Mouse (Mus musculus) spleen, postnatal 10 days (tissue): ENCODE data around the gene Fam13a.

ENCODE experiments used
- DNase-seq, 2 experiments: peaks; one replicate each; pipeline ENCODE4 v3.0.0; 2021 to 2022; ENCODE audit warnings: low spot score in 2 of 2

Gene Fam13a

DNA sequence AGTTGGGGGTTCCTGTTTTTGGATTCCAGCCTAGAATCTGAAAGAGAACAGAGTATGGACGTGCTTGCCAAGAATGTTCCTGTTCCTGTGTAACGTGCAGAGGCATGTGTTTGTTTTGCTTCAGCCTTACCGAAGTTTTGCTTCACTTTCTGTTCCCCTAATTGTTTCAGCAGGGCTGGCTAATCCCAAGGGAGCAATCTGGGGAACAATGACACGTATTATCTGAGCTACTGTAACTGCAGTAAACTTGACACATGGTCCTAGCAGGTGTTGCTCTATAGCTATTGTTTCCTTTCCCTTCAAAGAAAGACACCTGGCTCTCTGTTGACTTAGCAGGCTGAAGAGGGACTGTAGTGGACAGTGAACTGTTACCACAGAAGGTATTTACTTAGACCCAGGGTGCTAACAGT is 25.3 kb downstream of the Fam13a start:
- DNase-seq = no peak

DNA sequence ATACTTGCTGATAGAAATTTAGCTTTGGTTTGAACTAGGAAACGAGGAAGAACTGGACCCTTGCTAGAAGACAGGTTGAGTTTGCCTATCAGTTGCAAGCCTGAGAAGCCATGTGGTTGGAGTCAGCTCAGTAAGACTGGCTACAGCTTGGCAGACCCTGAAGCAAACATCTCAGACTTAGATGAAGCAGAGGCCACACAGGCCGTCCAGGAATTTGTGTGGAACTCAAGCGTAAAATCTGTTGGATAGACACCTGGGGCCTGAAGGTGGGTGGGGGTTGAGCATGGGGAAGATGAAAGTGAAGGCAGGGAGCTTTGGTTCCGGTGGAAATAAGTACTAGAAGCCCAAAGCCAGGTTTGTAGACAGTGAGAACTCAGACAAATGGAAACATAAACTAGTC is 25.8 kb downstream of the Fam13a start:
- DNase-seq = no peak

- no peak for DNase-seq
Measured at GRCm38 (mm10) chr6:58989149-58989548, 35.2 kb downstream of the Fam13a start.

DNA sequence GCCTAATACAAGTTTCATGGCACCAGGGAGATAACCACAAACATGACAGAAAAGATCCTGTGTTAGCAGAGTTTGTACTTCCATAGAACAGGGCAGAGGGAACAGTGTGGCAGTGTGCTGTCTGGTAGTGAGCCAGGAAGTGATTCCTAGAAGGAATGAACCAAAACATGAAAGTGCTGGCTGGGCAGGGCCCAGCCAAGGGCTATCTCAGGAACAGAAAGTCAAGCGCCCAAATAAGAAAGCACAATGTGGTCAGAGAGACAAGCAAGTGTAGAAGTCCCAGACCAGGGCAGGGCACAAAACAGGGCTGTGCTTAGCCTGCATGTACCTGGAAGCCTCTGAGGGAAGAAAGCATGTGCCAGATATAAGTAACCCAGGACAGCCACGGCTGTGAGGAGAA is 35.6 kb downstream of the Fam13a start:
- no peak for DNase-seq

DNA sequence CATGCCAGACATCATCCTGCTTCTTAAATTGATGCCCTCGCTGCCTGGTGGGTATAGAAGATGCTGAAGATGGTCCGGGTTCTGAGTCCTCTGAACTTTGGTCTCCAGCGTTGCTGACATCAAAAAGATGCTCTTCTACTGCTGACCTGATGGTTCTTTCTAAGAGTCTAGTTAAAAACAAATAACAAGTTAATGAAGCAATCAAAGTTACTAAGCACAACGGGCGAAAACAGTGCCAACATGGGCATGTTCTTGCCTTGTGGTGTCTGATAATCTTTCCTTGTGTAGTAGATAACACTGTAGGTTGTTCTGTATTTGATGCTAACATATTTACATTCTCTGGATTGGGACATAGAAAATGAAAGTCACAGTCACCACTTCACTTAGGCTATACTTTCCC is 37.2 kb downstream of the Fam13a start:
- no peak for DNase-seq

- DNase-seq = no peak
Measured at GRCm38 (mm10) chr6:58985186-58985585, 39.2 kb downstream of the Fam13a start.

DNA sequence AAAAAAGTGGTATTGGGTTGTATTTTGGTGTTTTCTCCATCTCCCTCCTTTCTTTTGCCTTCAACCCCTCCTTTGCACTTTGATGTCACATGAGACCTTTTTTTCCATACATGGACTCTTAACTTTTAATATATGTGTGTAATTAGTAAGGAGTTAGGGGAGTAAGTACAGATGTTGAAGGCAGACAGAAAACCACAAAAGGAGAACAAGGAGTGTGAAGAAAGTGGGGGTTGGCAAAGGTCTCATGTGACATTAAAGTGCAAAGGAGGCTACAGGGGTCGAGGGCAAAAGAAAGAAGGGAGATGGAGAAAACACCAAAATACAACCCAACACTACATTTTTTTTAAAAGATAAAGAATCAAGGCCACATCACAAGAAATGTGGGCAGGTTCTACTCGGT is 49.1 kb downstream of the Fam13a start:
- no peak for DNase-seq

DNA sequence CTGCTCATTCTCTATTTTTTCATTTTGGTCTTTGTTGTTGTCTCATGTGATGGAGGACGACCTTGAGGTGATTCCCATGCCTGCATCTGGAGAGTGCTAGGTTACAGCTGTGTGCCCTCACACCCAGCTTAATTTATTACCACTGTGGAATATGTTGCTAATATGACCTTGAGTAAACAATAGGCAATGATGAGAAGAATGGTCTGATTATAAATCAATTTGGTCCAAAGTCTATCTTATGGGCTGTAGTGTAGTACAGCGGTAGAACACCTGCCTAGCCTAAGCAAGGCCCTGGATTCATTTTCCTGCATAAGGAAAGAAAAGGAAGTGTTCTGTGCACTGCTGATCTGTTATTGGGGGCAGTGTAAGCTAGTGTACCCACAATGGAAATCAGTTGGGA is 49.9 kb downstream of the Fam13a start:
- DNase-seq = no peak

GRCm38 (mm10) chr6:58972873-58973272 is 51.5 kb downstream of the Fam13a start:
- DNase-seq = no peak

- no peak for DNase-seq
Measured at GRCm38 (mm10) chr6:58968272-58968671, 56.1 kb downstream of the Fam13a start.

- DNase-seq = no peak
Measured at GRCm38 (mm10) chr6:58965071-58965831, 59.1 kb downstream of the Fam13a start.

DNA sequence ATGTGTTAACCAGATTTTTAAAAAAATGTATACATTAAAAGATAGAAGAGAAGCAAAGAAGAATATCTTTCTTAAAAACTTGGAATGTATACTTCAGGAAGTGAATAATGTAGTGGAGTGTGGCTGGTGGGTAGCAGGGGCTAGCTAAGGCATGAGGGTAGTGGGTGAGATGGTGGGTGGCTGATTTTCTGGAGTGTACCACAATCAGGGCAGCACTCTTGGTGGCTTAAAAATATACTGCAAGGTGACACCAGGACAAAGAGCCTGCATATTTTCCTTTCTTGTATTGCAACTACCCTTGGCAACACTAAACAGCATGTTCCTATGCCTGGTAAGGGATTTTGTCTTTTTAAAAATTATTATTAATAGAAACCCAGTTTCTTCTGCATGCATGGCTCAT is 59.8 kb downstream of the Fam13a start:
- no peak for DNase-seq

DNA sequence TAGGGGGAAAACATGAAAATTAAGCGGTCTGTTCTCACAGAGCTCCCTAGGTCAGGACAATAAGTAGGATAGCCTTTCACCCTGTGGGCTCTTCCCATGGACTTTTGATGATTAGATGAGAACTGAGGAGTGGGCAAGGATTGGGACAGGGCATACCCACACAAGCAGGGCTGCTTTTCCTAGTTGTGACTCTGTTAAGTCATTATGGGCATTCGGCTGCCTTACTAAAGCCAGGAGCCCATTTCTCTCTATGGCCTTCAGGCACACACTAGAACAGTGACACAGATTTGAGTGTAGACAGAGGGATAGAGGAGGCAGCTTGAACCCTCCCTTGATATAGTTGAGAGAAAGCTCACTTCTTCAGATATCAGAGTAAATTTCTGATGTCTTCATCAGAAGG is 60.3 kb downstream of the Fam13a start:
- no peak for DNase-seq

GRCm38 (mm10) chr6:58962691-58963090 is 61.7 kb downstream of the Fam13a start:
- no peak for DNase-seq

- no peak for DNase-seq
Measured at GRCm38 (mm10) chr6:58960523-58960922, 63.8 kb downstream of the Fam13a start.

GRCm38 (mm10) chr6:58951128-58951992 is 73.0 kb downstream of the Fam13a start:
- no peak for DNase-seq

GRCm38 (mm10) chr6:58950410-58950809 is 73.9 kb downstream of the Fam13a start:
- DNase-seq = no peak

GRCm38 (mm10) chr6:58946840-58947239 is 77.5 kb downstream of the Fam13a start:
- DNase-seq = no peak

DNA sequence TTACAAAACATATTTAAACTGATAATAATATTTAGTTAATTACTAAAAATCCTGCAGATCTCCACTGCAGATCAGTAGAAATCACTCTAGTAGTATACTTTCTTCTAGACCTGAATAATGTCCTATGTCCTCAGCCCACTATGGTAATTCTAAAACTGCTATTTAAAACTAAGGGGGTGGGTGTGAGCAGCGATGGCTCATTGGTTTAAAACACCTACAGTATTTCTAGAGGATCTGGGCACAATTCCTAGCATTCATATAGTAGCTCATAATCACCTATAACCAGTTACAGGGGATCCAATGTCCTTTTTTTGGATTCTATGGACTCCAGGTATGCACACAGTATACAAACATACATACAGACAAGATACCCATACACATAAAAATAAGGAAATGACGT is 78.1 kb downstream of the Fam13a start:
- no peak for DNase-seq

DNA sequence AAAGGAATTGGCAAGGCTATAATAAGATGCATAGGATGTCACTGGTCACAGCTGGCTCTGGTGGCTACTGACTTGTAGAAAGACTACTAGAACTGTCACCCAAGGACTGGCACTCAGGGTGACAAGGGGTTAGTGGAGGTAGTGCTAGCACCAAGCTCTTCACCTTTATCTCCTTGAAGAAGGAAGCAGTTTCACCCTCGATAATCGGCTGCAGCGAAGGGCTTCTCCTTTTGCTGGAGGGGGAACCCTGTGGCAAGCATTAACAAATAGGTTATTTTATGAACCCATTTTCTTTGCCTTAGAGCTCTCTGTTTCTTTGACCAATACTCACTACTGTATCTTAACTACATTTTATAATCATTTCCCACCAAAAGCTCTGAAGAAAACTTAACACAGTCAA is 80.4 kb downstream of the Fam13a start:
- no peak for DNase-seq

GRCm38 (mm10) chr6:58942276-58942675 is 82.1 kb downstream of the Fam13a start:
- no peak for DNase-seq

DNA sequence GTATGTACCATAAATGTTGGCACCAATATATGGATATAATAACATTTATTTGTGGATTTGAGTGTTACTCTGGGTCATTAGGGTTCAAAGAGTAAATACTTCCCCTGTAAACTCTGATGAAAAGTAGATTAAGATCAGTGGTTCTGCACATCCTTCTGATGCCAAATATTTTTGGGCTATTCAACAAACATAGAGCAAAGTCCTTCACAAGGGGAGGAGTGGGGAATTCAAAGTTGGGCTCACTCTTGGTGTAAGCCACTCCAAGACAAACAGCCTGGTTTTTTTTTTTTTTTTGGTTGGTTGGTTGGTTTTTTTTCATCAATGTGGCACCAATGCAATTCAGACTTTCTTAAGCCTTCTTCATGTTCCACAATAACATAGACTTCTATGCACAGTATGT is 86.6 kb downstream of the Fam13a start:
- DNase-seq = no peak

DNA sequence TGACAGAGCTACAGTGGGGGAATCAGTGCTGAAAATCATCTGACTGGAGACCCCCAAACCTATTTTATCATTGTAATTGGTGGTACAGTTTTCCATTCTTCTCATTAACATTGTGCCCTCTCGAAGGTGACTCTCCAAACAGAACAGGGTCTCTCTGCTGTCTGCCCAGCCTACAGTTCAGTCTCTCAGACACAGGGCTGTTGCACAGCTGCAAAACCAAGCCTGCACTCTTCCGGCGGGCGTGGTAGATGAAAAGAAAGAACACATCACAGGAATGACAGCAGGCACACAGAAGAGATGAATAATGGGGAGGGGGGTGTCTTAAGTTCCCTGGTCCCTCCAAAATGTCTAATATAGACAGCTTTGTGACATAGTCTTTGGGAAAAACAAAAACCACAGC is 90.2 kb downstream of the Fam13a start:
- no peak for DNase-seq
